ENCODE assay signal across 11 mouse cellular contexts in the genomic region with DNA sequence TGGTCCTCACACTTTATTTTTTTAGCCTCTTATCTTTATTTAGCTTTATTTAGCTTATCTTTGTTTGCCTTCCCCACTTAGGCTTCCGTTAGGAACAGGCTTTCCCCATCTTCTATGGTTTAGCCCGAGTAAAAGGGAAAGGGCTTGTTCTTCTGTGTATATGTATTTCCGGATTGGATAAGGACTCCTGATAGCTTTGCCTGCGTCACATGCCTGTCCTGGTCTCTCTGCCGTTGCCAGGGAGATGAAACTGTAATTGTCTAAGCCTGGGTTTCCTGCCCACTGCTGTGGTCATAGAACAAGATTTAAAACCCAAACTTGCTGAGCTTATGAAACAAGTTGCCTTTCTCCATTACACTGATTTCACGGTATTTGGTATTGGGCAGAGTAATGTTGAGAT. TPM values are rescaled to one million over a fixed set of nuclear protein-coding genes. Genes with fewer than 3 reads are reported as not detected.
DNase-seq lines count a peak whose midpoint lies in the region; ATAC-seq and TF ChIP-seq lines count a peak whose summit lies in the region.
"Had no signal": no experiment of that assay in that cellular context is flagged by ENCODE, and none has a peak within 500 bp of the region (broad histone marks: within the 10 kb centered on the region; RNA-seq: fewer than 3 reads in every experiment).

No protein-coding gene starts in this region.

- no peak for TF ChIP-seq RAD21 in MEL (IDR thresholded peaks at IDR 0.05; ENCODE audit: low read depth, low read length)

- H3K79me2 ChIP-seq in MEL (ENCODE audit: control insufficient read depth, insufficient read depth, low read length, poor library complexity), result no peaks in the 10 kb centered on the region

- no peak overlapping the region for H3K4me3 ChIP-seq in heart, embryonic 11.5 days (ENCODE audit: low read depth, low read length)
- peak overlapping the region; percentile 6 to 14 for H3K4me3 ChIP-seq in MEL (ENCODE audit: control insufficient read depth in 1 of 2, insufficient read depth in 1 of 2, low read depth in 2 of 2, low read length in 2 of 2)
- H3K4me3 ChIP-seq in heart, embryonic 15.5 days, result no peak overlapping the region
- H3K4me3 ChIP-seq in kidney, embryonic 14.5 days (ENCODE audit: low read length), result no peak overlapping the region
- H3K4me3 ChIP-seq: embryonic facial prominence, embryonic 13.5 days had no signal

- no peak for TF ChIP-seq POLR2A in MEL (IDR thresholded peaks at IDR 0.05; ENCODE audit: control insufficient read depth in 1 of 2, insufficient read depth in 1 of 2, low read depth in 1 of 2, low read length in 2 of 2, poor library complexity in 1 of 2)

- H3K9ac ChIP-seq in heart, embryonic 11.5 days (ENCODE audit: low read depth, low read length), result no peak overlapping the region
- no peak overlapping the region for H3K9ac ChIP-seq in MEL (ENCODE audit: control insufficient read depth, low read depth, low read length, poor library complexity, severe bottlenecking)
- H3K9ac ChIP-seq in heart, embryonic 15.5 days, result no peak overlapping the region
- no peak overlapping the region for H3K9ac ChIP-seq in kidney, embryonic 14.5 days (ENCODE audit: low read depth, low read length)
- H3K9ac ChIP-seq: embryonic facial prominence, embryonic 13.5 days had no signal

- no peaks in the 10 kb centered on the region for H3K36me3 ChIP-seq in heart, embryonic 11.5 days (ENCODE audit: control insufficient read depth, insufficient read depth, low read length)
- peaks cover 0 to 31% of the 10 kb centered on the region in 2 experiments; a peak in 2 of 4 replicates for H3K36me3 ChIP-seq in MEL (ENCODE audit: control insufficient read depth in 1 of 2, insufficient read depth in 2 of 2, low read length in 2 of 2)
- no peaks in the 10 kb centered on the region for H3K36me3 ChIP-seq in heart, embryonic 15.5 days
- no peaks in the 10 kb centered on the region for H3K36me3 ChIP-seq in kidney, embryonic 14.5 days (ENCODE audit: control insufficient read depth, insufficient read depth, low read length)
- H3K36me3 ChIP-seq: embryonic facial prominence, embryonic 13.5 days had no signal

- no peaks in the 10 kb centered on the region for H3K4me1 ChIP-seq in heart, embryonic 11.5 days (ENCODE audit: control insufficient read depth, insufficient read depth, low read length)
- H3K4me1 ChIP-seq in MEL (ENCODE audit: control insufficient read depth in 1 of 2, insufficient read depth in 2 of 2, low read length in 2 of 2), result peaks cover 9 to 27% of the 10 kb centered on the region in 2 experiments
- peaks cover 7% of the 10 kb centered on the region for H3K4me1 ChIP-seq in heart, embryonic 15.5 days (replicated peaks)
- H3K4me1 ChIP-seq in kidney, embryonic 14.5 days (ENCODE audit: control insufficient read depth, insufficient read depth, low read length), result no peaks in the 10 kb centered on the region
- H3K4me1 ChIP-seq: embryonic facial prominence, embryonic 13.5 days had no signal

- TF ChIP-seq CTCF in MEL (IDR thresholded peaks at IDR 0.05 in 2 of 3, conservative IDR thresholded peaks at IDR 0.05 in 1 of 3; ENCODE audit: control insufficient read depth in 1 of 3, insufficient read depth in 1 of 3, low read depth in 2 of 3, low read length in 3 of 3, poor library complexity in 1 of 3, severe bottlenecking in 1 of 3), result no peak

- peak overlapping the region; percentile 35 for H3K4me2 ChIP-seq in heart, embryonic 11.5 days
- H3K4me2 ChIP-seq in heart, embryonic 15.5 days, result peak overlapping the region; percentile 32
- H3K4me2 ChIP-seq in kidney, embryonic 14.5 days (replicated peaks; ENCODE audit: low read depth, low read length), result no peak overlapping the region
- H3K4me2 ChIP-seq: embryonic facial prominence, embryonic 13.5 days had no signal

- no peak for DNase-seq in heart, postnatal 4 days
- DNase-seq in MEL (ENCODE audit: low read depth, low spot score), result peak; percentile 84
- peak; percentile 41 to 48 for DNase-seq in lung, postnatal 4 days
- DNase-seq in retina, embryonic 14.5 days (ENCODE audit: low spot score), result no peak
- no peak for DNase-seq in layer of hippocampus, postnatal 25 days (ENCODE audit: extremely low spot score in 1 of 2, low spot score in 1 of 2)

- WGBS in heart, embryonic 11.5 days (ENCODE audit: insufficient replicate concordance), result 17% methylated on average over 6 of the region's 6 CpGs
- 15% methylated on average over 6 of the region's 6 CpGs for WGBS in heart, embryonic 15.5 days
- 52% methylated on average over 6 of the region's 6 CpGs for WGBS in kidney, embryonic 14.5 days

- TF ChIP-seq EP300 in MEL (IDR thresholded peaks at IDR 0.05; ENCODE audit: low read depth in 1 of 2, low read length in 2 of 2), result peak; percentile 87 to 89

- H3K27ac ChIP-seq in heart, embryonic 11.5 days (ENCODE audit: low read depth, low read length), result peak overlapping the region; percentile 3; the same call in 1 of the 2 replicates
- H3K27ac ChIP-seq in MEL (ENCODE audit: control insufficient read depth, low read depth, low read length), result peak overlapping the region; percentile 40
- H3K27ac ChIP-seq in heart, embryonic 15.5 days, result no peak overlapping the region
- H3K27ac ChIP-seq in kidney, embryonic 14.5 days (ENCODE audit: low read depth, low read length), result no peak overlapping the region
- H3K27ac ChIP-seq: embryonic facial prominence, embryonic 13.5 days had no signal

- no peaks in the 10 kb centered on the region for H3K9me3 ChIP-seq in heart, embryonic 11.5 days (replicated peaks; ENCODE audit: control insufficient read depth, low read length)
- H3K9me3 ChIP-seq in MEL (replicated peaks; ENCODE audit: insufficient read depth, low read length), result no peaks in the 10 kb centered on the region
- no peaks in the 10 kb centered on the region for H3K9me3 ChIP-seq in heart, embryonic 15.5 days (replicated peaks)
- no peaks in the 10 kb centered on the region for H3K9me3 ChIP-seq in kidney, embryonic 14.5 days (ENCODE audit: control insufficient read depth, low read length)
- H3K9me3 ChIP-seq: embryonic facial prominence, embryonic 13.5 days had no signal

- no peaks in the 10 kb centered on the region for H3K27me3 ChIP-seq in heart, embryonic 11.5 days (ENCODE audit: control insufficient read depth, insufficient read depth, low read length)
- no peaks in the 10 kb centered on the region for H3K27me3 ChIP-seq in MEL (ENCODE audit: control insufficient read depth in 1 of 2, insufficient read depth in 2 of 2, low read length in 2 of 2)
- H3K27me3 ChIP-seq in heart, embryonic 15.5 days, result no peaks in the 10 kb centered on the region
- H3K27me3 ChIP-seq in kidney, embryonic 14.5 days (ENCODE audit: control insufficient read depth, insufficient read depth, low read length), result no peaks in the 10 kb centered on the region
- H3K27me3 ChIP-seq: embryonic facial prominence, embryonic 13.5 days had no signal

- ATAC-seq in heart, embryonic 11.5 days (replicated peaks; ENCODE audit: insufficient number of reproducible peaks, low FRiP score, low TSS enrichment), result no peak
- ATAC-seq in heart, embryonic 15.5 days (replicated peaks; ENCODE audit: insufficient number of reproducible peaks, insufficient read depth, low FRiP score, low read depth), result peak; percentile 70; the same call in 1 of the 2 replicates
- no peak for ATAC-seq in kidney, embryonic 14.5 days (ENCODE audit: low FRiP score, low TSS enrichment)

TF ChIP-seq in MEL, 35 proteins besides CTCF, POLR2A, EP300 and RAD21 (continues in another document):
- TF ChIP-seq MAZ (IDR thresholded peaks at IDR 0.05; ENCODE audit: low read depth, low read length), result no peak
- peak; percentile 85 for TF ChIP-seq ELF1 (IDR thresholded peaks at IDR 0.05; ENCODE audit: low read depth, low read length)
- TF ChIP-seq TBP (IDR thresholded peaks at IDR 0.05; ENCODE audit: low read depth, low read length), result peak; percentile 68
- peak; percentile 89 for TF ChIP-seq USF1 (IDR thresholded peaks at IDR 0.05; ENCODE audit: low read depth, low read length)
- peak; percentile 92 for TF ChIP-seq ETS1 (IDR thresholded peaks at IDR 0.05; ENCODE audit: low read depth, low read length)
- TF ChIP-seq ZKSCAN1 (IDR thresholded peaks at IDR 0.05; ENCODE audit: low read depth, low read length), result 0 out of 2 replicates have a peak, but pooled peaks have one; percentile 13
- no peak for TF ChIP-seq NRF1 (IDR thresholded peaks at IDR 0.05; ENCODE audit: insufficient read depth, low read depth, low read length, poor library complexity, severe bottlenecking)
- peak; percentile 72 for TF ChIP-seq MAX (IDR thresholded peaks at IDR 0.05; ENCODE audit: low read length)
- no peak for TF ChIP-seq GABPA (IDR thresholded peaks at IDR 0.05; ENCODE audit: low read depth, low read length)
- no peak for TF ChIP-seq POLR2AphosphoS5 (IDR thresholded peaks at IDR 0.05; ENCODE audit: borderline replicate concordance, low read depth, low read length)
- no peak for TF ChIP-seq CHD2 (IDR thresholded peaks at IDR 0.05; ENCODE audit: low read length)
- TF ChIP-seq JUND (IDR thresholded peaks at IDR 0.05; ENCODE audit: low read depth, low read length), result 0 out of 2 replicates have a peak, but pooled peaks have one; percentile 1
- TF ChIP-seq MAFK (IDR thresholded peaks at IDR 0.05; ENCODE audit: borderline replicate concordance, low read depth, low read length), result peak; percentile 60; the same call in 1 of the 2 replicates
- TF ChIP-seq ZNF384 (IDR thresholded peaks at IDR 0.05; ENCODE audit: low read depth, low read length), result peak; percentile 75
- TF ChIP-seq BHLHE40 (IDR thresholded peaks at IDR 0.05; ENCODE audit: borderline replicate concordance, low read depth, low read length), result peak; percentile 80

RNA-seq across cellular contexts. Expression of a gene that starts 25.0 kb away (rescaled TPM):
- polyA plus RNA-seq in heart, embryonic 11.5 days (2014; fragmentation: Nextera tagmentation; extraction: Ambion mirVana), result 9.9 and 10.6 TPM in 2 replicates
- 10 to 100 TPM; 26.1 to 26.3 TPM for total RNA-seq in heart, postnatal 4 days (2021)
- 13.6 and 16.4 TPM in 2 replicates for total RNA-seq in MEL (2012; rRNA removed)
- 10 to 100 TPM in 1 of 2 experiments, not detected in 1; 11.9 TPM for polyA plus RNA-seq in MEL (2012; ENCODE audit: insufficient read depth in 1 of 2, insufficient read length in 2 of 2, low read depth in 1 of 2, low replicate concordance in 2 of 2, missing spikeins in 1 of 2)
- polyA plus RNA-seq in heart, embryonic 15.5 days (2015; fragmentation: Nextera tagmentation; extraction: Ambion mirVana), result 8.5 and 9.2 TPM in 2 replicates
- polyA plus RNA-seq in kidney, embryonic 14.5 days (2014; fragmentation: Nextera tagmentation; extraction: Ambion mirVana), result 9.0 and 12.6 TPM in 2 replicates
- 10 to 100 TPM; 31.0 to 31.2 TPM for total RNA-seq in layer of hippocampus, postnatal 25 days (2021)

RNA-seq across cellular contexts. Expression of a gene that starts 42.6 kb away (rescaled TPM):
- polyA plus RNA-seq in heart, embryonic 11.5 days (2014; fragmentation: Nextera tagmentation; extraction: Ambion mirVana), result not detected in 2 replicates
- not detected for total RNA-seq in heart, postnatal 4 days (2021)
- not detected in 2 replicates for total RNA-seq in MEL (2012; rRNA removed)
- not detected for polyA plus RNA-seq in MEL (2012; ENCODE audit: insufficient read depth in 1 of 2, insufficient read length in 2 of 2, low read depth in 1 of 2, low replicate concordance in 2 of 2, missing spikeins in 1 of 2)
- not detected in 2 replicates for polyA plus RNA-seq in heart, embryonic 15.5 days (2015; fragmentation: Nextera tagmentation; extraction: Ambion mirVana)
- not detected in 2 replicates for polyA plus RNA-seq in kidney, embryonic 14.5 days (2014; fragmentation: Nextera tagmentation; extraction: Ambion mirVana)
- total RNA-seq in layer of hippocampus, postnatal 25 days (2021), result not detected
- total RNA-seq: ES-E14; left cerebral cortex, postnatal 36 days had no signal
- polyA plus RNA-seq: embryonic facial prominence, embryonic 13.5 days had no signal

Comparison
In these comparisons a context has a peak if more than half of its experiments do, and no peak if none do; other contexts are left out.
1. H3K27ac ChIP-seq: peak in heart, embryonic 11.5 days (single experiment) and MEL (single experiment); none in heart, embryonic 15.5 days (single experiment) and kidney, embryonic 14.5 days (single experiment).
2. H3K4me3 ChIP-seq: peak in MEL (2 of 2); none in heart, embryonic 11.5 days (single experiment), heart, embryonic 15.5 days (single experiment) and kidney, embryonic 14.5 days (single experiment).
3. DNase-seq: peak in MEL (single experiment) and lung, postnatal 4 days (2 of 2); none in heart, postnatal 4 days (single experiment), retina, embryonic 14.5 days (single experiment) and layer of hippocampus, postnatal 25 days (0 of 2).